Mouse (Mus musculus) bone marrow macrophage, adult 2 months (primary cell): ENCODE data around the gene Ndufb8. TPM values are rescaled to one million over a fixed set of nuclear protein-coding genes. Genes with fewer than 3 reads are reported as not detected.
A peak's percentile ranks its signal among the peaks of the same experiment; 100 is the strongest.

ENCODE experiments used
- H3K27ac ChIP-seq: 2 replicates; pipeline ENCODE4 v1.5.1; 2012; ENCODE audit warnings: low read depth, low read length; ENCODE audit not compliant: insufficient read depth
- H3K4me1 ChIP-seq: 2 replicates; pipeline ENCODE4 v1.6.1; 2012; ENCODE audit warnings: low read length; ENCODE audit not compliant: control insufficient read depth, insufficient read depth
- H3K4me3 ChIP-seq: 2 replicates; pipeline ENCODE4 v1.5.1; 2012; ENCODE audit warnings: mild to moderate bottlenecking, low read length, moderate library complexity; ENCODE audit not compliant: insufficient read depth
- CTCF ChIP-seq: IDR thresholded peaks from 2 replicates; pipeline ENCODE4 v1.5.1; 2012; ENCODE audit warnings: low read depth, mild to moderate bottlenecking, low read length, moderate library complexity
- POLR2A ChIP-seq: IDR thresholded peaks from 2 replicates; pipeline ENCODE4 v1.6.1; 2012; ENCODE audit warnings: mild to moderate bottlenecking, low read depth, low read length, borderline replicate concordance
- polyA plus RNA-seq: library from polyadenylated mRNA; stranded (reverse); fragments of >200 nt; gene quantifications from 2 replicates; pipeline ENCODE4 v1.2.4, GENCODE M21; 2012; ENCODE audit not compliant: missing spikeins, insufficient read depth, insufficient read length

Ndufb8 gene
- 148 and 173 TPM in 2 replicates for polyA plus RNA-seq

DNA sequence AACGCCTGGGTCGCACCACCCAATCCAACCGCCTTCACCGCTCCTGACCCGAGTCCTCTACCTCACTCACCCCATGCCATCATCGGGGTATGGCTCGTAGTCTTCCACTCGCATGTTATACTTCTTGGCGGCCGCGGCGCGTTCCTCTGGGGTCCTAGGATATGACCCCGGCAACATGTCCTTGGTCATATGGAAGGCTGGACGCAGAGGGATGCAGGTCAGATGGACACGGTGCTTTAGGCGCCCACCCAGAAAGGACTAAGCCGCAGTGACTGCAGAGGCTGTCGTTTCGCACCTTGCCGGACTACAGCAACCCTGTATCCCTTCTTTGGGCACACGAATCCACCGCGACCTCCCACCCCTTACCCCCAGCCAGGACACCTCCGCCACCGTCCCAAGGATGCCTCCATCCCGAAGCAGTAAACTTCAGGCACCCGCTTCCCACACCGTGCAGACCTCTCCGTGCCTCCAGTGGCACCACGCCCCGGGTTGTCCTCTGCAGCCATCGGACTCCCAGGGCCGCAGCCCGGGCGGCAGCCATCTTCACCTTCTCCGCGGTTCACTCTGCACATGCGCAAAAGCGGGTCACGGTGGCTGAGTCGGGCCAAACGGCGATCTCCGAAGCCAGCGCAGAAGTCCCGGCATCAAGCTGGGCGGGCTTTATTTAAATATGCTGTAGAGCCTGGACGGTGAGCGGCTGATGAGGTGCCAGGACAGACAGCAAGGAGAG, at the start of gene Ndufb8:
Gene Ndufb8, minus strand, starts transcription at position 580 of the 730 bp plus-strand sequence.
- peak within 1 kb of the TSS; percentile 69 for H3K27ac ChIP-seq

DNA sequence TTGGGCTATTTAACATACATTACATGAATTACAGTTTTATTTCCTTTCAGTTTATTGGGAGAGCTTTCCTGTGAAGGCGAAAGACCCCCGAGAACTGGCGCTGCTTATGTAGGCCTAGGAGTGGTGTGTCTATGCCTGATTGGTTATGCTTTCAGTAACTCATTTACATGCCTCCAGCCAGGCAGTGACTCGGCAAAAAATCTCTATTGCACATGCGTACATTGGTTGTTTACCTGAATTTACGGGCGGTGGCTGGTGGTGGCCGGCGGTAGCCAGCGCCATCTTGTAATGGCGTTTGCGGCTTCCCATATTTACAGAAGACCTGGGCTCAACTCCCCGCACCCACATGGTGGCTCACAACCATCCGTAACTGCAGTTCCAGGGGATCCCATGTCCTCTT, 38.9 kb upstream of the Ndufb8 start:
- TF ChIP-seq POLR2A = no peak
- no peak for TF ChIP-seq CTCF
- H3K4me1 ChIP-seq = peaks cover 11% of the 10 kb centered on the region
- H3K27ac ChIP-seq = no peak overlapping the region
- no peak overlapping the region for H3K4me3 ChIP-seq

More for the DNA sequence above, at the start of gene Ndufb8:
- H3K4me3 ChIP-seq = peak within 1 kb of the TSS; percentile 96
- TF ChIP-seq CTCF = no peak
- TF ChIP-seq POLR2A = no peak
- H3K4me1 ChIP-seq = peaks cover 5% of the 10 kb centered on the region

DNA sequence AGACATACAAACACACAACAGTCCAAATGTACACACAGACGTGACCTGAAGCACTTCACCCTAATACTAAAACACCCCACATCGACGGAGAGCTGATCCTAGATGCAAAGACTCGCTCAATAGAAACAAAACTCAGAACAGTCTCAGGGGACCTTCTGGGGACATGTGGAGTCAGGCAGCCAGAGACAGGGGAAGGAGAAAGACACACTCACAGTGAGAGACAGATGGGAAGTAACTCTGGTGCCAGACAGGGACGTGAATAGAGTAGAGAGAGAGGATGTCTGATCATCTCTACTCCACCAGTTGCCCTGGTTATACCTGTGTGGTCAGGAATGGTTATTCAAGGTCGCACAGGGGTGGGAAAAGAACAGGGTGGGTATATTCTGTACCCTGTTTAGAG, 36.4 kb upstream of the Ndufb8 start:
- H3K4me3 ChIP-seq = no peak overlapping the region
- no peak for TF ChIP-seq CTCF
- TF ChIP-seq POLR2A = no peak
- H3K27ac ChIP-seq = peak overlapping the region; percentile 42
- H3K4me1 ChIP-seq = peaks cover 11% of the 10 kb centered on the region

DNA sequence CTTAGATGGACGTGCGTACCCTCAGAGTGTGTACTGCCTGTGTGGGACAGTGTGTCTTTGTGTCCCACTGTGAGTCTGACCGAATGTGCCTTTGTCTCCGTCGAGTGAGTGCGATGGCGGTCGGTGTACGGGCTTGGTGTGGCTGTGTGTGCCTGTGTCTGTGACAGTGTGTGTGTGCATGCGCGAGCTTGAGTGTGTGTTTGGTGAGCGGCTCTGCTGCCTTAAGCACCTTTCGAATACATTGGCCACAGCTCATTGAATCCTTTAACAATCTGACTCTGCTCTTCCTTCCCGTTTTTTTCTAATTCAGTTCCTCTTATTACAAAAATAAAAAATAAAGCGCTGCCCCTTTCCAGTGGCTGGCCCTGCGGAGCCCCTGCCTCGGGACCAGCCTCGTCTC, 35.8 kb upstream of the Ndufb8 start:
- H3K4me1 ChIP-seq = peaks cover 11% of the 10 kb centered on the region
- H3K27ac ChIP-seq = no peak overlapping the region
- H3K4me3 ChIP-seq = peak overlapping the region; percentile 2; the same call in 1 of the 2 replicates
- TF ChIP-seq CTCF = no peak
- TF ChIP-seq POLR2A = no peak

DNA sequence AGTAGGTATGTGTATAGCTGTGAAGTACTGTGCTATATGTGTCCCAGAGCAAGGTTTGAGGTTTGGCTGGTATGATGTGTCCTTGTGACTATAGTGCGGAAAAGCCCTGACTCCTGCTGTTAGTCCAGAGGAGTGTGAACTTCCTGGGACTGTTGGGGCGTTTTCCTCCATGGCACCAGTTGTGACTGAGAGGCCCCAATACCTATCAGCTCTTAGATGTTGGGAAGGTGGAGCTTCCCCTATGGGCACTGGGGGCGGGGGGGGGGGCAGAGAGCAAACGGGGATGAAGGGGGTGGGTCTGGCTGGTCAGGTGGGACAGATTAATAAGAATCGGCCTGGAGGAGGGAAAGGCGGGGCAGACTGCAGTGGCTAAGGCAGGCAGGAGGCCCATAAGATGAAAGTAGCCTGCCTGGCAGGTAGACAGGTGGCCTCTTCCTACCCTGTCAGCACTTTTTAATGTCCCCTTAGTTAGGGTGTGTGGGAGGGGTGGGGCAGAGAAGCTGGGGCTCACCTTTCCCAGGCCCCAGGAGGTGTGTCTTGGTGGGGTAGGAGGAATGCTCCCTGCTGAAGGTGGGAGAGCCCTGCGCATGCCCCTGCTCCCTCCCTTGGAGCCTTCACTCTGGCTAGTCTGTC, 34.5 kb upstream of the Ndufb8 start:
- TF ChIP-seq POLR2A (no peak), CTCF (no peak)
- H3K27ac ChIP-seq = no peak overlapping the region
- peaks cover 11% of the 10 kb centered on the region for H3K4me1 ChIP-seq
- no peak overlapping the region for H3K4me3 ChIP-seq

DNA sequence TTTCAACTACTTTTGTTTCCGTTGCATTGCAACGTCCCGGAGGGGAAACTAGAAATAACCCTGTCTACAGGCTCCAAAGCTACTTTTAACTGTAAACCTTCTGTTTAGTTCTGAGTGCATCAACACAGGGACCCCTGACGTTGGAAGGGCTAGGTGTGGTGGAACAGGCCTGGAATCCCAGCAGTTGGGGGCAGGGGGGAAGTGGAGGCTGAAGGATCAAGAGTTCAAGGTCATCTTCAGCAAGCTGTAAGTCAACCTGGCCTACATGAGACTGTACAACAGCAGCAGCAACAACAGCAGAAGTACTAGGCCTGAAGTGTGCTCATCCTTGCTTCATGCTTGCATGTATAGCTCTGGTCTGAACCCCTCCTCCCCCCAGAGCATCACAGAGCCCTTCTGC, 32.8 kb upstream of the Ndufb8 start:
- H3K27ac ChIP-seq = no peak overlapping the region
- TF ChIP-seq CTCF (no peak), POLR2A (no peak)
- no peak overlapping the region for H3K4me3 ChIP-seq
- peaks cover 11% of the 10 kb centered on the region for H3K4me1 ChIP-seq

DNA sequence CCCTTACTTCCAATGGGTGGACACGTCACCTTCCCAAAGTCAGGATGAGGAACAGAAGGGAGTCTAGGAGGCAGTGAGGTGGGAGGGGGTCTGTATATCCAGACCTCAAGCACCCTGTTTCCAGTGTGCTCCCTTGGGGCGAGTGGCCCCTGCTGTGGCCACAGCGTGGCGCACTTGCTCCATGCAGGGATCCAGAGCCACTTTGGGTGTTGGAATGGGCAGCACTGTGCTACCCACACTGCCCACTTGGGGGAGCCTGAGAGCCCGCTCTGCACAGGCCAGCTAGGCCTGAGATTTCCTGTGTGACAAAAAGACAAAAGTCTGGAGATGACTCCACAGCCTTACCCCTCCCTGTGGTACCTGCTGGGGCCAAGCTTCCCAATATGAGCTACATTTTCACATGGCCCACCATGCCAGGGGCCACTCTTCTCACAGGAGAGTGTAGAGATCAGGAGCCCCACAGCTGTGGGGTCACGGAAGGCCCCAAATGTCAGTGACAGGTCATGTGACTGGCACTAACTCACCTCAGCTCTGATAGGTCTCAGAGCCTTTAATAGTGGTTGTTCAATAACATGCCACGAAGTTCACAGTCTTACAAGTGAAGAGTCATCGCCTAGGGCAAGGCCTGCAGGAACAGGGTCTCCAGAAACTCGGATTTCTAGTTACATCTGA, 27.5 kb upstream of the Ndufb8 start:
- H3K27ac ChIP-seq = no peak overlapping the region
- no peak overlapping the region for H3K4me3 ChIP-seq
- H3K4me1 ChIP-seq = 0 out of 2 replicates have a peak, but pooled peaks cover 2% of the 10 kb centered on the region
- TF ChIP-seq POLR2A (no peak), CTCF (peak; percentile 95)

DNA sequence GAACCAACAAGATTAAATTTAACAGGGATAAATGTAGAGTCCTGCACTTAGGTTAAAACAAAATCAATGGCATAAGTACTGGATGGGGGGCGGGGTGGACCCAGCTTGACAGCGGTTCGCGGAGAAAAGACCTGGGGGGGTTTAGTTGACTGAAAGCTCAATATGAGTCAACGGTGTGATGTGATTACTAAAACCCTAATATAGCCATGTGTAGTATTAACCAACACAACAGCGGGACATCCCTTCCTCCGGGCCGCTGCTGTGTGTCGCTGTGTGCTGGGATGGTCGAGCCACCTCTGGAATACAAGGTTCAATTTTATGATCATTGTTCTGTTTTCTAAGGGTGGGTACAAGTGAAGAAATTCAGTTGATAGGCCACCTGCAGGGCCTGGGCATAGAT, 26.9 kb upstream of the Ndufb8 start:
- H3K4me1 ChIP-seq = 0 out of 2 replicates have a peak, but pooled peaks cover 2% of the 10 kb centered on the region
- H3K27ac ChIP-seq = no peak overlapping the region
- H3K4me3 ChIP-seq = no peak overlapping the region
- TF ChIP-seq POLR2A = no peak
- no peak for TF ChIP-seq CTCF

DNA sequence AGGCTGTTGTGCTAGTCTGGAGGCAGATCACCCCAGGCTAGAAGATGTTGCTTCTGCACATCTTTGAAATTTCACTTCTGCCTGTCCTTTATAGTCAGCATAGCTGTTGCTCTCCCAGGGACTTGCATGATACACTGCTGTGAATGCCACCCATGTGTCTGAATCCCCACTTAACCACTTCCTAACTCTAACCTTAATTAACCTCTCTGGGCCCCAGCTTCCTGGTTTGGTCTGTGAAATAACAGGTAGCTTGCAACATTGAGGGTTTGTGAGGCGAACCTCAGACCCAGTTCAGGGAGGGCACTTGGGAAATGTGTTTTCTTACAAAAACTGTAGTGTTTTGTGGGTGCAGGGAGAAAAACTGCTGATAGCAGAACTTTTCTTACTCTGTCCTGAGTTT, 22.8 kb upstream of the Ndufb8 start:
- H3K27ac ChIP-seq = no peak overlapping the region
- no peak for TF ChIP-seq POLR2A
- no peak for TF ChIP-seq CTCF
- no peak overlapping the region for H3K4me3 ChIP-seq
- H3K4me1 ChIP-seq = 0 out of 2 replicates have a peak, but pooled peaks cover 2% of the 10 kb centered on the region

DNA sequence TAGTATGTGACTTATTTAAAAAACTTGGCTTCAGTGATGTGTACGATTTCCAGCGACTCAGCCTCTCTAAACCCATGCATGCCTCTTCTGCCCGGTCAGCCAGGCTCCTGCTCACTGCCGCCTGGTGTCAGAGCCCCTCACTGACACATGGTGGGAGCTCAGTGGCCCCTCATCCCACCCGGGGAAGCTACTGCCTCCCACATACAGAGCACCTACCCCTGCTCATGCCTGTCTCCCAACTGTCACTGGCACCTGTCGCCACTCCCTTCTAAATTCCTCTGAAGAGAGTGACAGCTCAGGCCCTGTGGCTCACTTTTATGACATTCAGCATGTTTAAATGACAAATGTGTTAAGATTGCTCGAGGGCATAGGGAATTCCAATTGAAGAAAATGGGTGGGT, 21.0 kb upstream of the Ndufb8 start:
- 0 out of 2 replicates have a peak, but pooled peaks cover 2% of the 10 kb centered on the region for H3K4me1 ChIP-seq
- no peak overlapping the region for H3K27ac ChIP-seq
- H3K4me3 ChIP-seq = no peak overlapping the region
- TF ChIP-seq POLR2A (no peak), CTCF (no peak)
